Mouse (Mus musculus) neural tube, embryonic 15.5 days (tissue): ENCODE measurements around the gene Gm21083. TPM values are rescaled to one million over a fixed set of nuclear protein-coding genes. Genes with fewer than 3 reads are reported as not detected.

Experiments used
- polyA plus RNA-seq: library from polyadenylated mRNA; unstranded; fragments of >200 nt; fragmentation: Nextera tagmentation; extraction: Ambion mirVana; gene quantifications from 2 replicates; pipeline ENCODE4 v1.2.1, GENCODE M21; 2015

Gene Gm21083
- polyA plus RNA-seq, 1 experiment from 2014 or later: not detected

Other genes starting within 250 kb of the Gm21083 start
- not detected in 2 replicates for gene Gm21149, start 100.8 kb upstream of the Gm21083 start, polyA plus RNA-seq
- not detected in 2 replicates for gene Gm21190, start 48.1 kb upstream of the Gm21083 start, polyA plus RNA-seq
- gene Speer4d, start 41.7 kb downstream of the Gm21083 start, polyA plus RNA-seq: not detected in 2 replicates
- gene 4930572O03Rik, start 79.7 kb downstream of the Gm21083 start, polyA plus RNA-seq: not detected in 2 replicates
- gene Speer4c, start 136.9 kb downstream of the Gm21083 start, polyA plus RNA-seq: not detected in 2 replicates